Mouse (Mus musculus): ENCODE measurements around the gene Rhox7b. TPM values are rescaled to one million over a fixed set of nuclear protein-coding genes. Genes with fewer than 3 reads are reported as not detected.
"Not testable (repeated sequence)": the region's sequence is repeated elsewhere in the genome, so short reads cannot be mapped to it uniquely, and the experiment has no call there.

Rhox7b gene
- polyA plus RNA-seq (2012; rRNA removed) (not detected in 2 replicates), polyA plus RNA-seq (2014; fragmentation: Nextera tagmentation; extraction: Ambion mirVana) (not detected in 2 replicates)

GRCm38 (mm10) chrX:37897132-37897531, at the start of gene Rhox7b:
Gene Rhox7b (minus strand): TSS chrX:37897232.
- not testable (repeated sequence) for ATAC-seq (ENCODE audit: low FRiP score, low read depth); H3K27ac ChIP-seq (replicated peaks; ENCODE audit: low read depth, low read length); H3K9me3 ChIP-seq (ENCODE audit: control insufficient read depth, low read length); H3K27me3 ChIP-seq (ENCODE audit: control insufficient read depth, insufficient read depth, low read length); H3K36me3 ChIP-seq (ENCODE audit: control insufficient read depth, insufficient read depth, low read length); H3K4me3 ChIP-seq (replicated peaks; ENCODE audit: low read length); H3K9ac ChIP-seq (ENCODE audit: low read depth, low read length, severe bottlenecking); H3K4me2 ChIP-seq (replicated peaks; ENCODE audit: low read depth, low read length, severe bottlenecking); H3K4me1 ChIP-seq (ENCODE audit: control insufficient read depth, insufficient read depth, low read length); DNase-seq (ENCODE audit: low spot score)
- WGBS, result 82% methylated on average over 9 of the region's 9 CpGs

- H3K36me3 ChIP-seq (ENCODE audit: control insufficient read depth, insufficient read depth, low read length), result no peaks in the 10 kb centered on the region
- H3K27me3 ChIP-seq (ENCODE audit: control insufficient read depth, insufficient read depth, low read length), result no peaks in the 10 kb centered on the region
- no peak for TF ChIP-seq POLR2A (IDR thresholded peaks at IDR 0.05; ENCODE audit: borderline replicate concordance, extremely low read depth, insufficient read depth, insufficient read length)
- H3K4me2 ChIP-seq (replicated peaks; ENCODE audit: low read depth, low read length, severe bottlenecking), result no peak overlapping the region
- H3K4me1 ChIP-seq (ENCODE audit: control insufficient read depth, insufficient read depth, low read length), result no peaks in the 10 kb centered on the region
- H3K4me3 ChIP-seq (replicated peaks; ENCODE audit: low read length), result no peak overlapping the region
- WGBS, result 71% methylated on average over 4 of the region's 4 CpGs
- no peaks in the 10 kb centered on the region for H3K9me3 ChIP-seq (ENCODE audit: control insufficient read depth, low read length)
- no peak for ATAC-seq (ENCODE audit: low FRiP score, low read depth)
- DNase-seq (ENCODE audit: low spot score), result no peak
- H3K27ac ChIP-seq (replicated peaks; ENCODE audit: low read depth, low read length), result no peak overlapping the region
- no peak overlapping the region for H3K9ac ChIP-seq (ENCODE audit: low read depth, low read length, severe bottlenecking)
Observed at GRCm38 (mm10) chrX:37916311-37916710, 19.3 kb upstream of the Rhox7b start.

GRCm38 (mm10) chrX:37908581-37908980, 11.5 kb upstream of the Rhox7b start:
- no peak for ATAC-seq (ENCODE audit: low FRiP score, low read depth)
- Histone ChIP-seq H3K9ac (ENCODE audit: low read depth, low read length, severe bottlenecking) (no peak overlapping the region), H3K4me3 (replicated peaks; ENCODE audit: low read length) (no peak overlapping the region), H3K4me1 (ENCODE audit: control insufficient read depth, insufficient read depth, low read length) (no peaks in the 10 kb centered on the region), H3K27ac (replicated peaks; ENCODE audit: low read depth, low read length) (no peak overlapping the region), H3K27me3 (ENCODE audit: control insufficient read depth, insufficient read depth, low read length) (no peaks in the 10 kb centered on the region), H3K36me3 (ENCODE audit: control insufficient read depth, insufficient read depth, low read length) (no peaks in the 10 kb centered on the region), H3K9me3 (ENCODE audit: control insufficient read depth, low read length) (no peaks in the 10 kb centered on the region), H3K4me2 (replicated peaks; ENCODE audit: low read depth, low read length, severe bottlenecking) (no peak overlapping the region)
- no peak for TF ChIP-seq POLR2A (IDR thresholded peaks at IDR 0.05; ENCODE audit: borderline replicate concordance, extremely low read depth, insufficient read depth, insufficient read length)
- 53% methylated on average over 7 of the region's 7 CpGs for WGBS
- DNase-seq (ENCODE audit: low spot score), result no peak

- Histone ChIP-seq H3K36me3 (ENCODE audit: control insufficient read depth, insufficient read depth, low read length) (no peaks in the 10 kb centered on the region), H3K9me3 (ENCODE audit: control insufficient read depth, low read length) (no peaks in the 10 kb centered on the region), H3K27me3 (ENCODE audit: control insufficient read depth, insufficient read depth, low read length) (no peaks in the 10 kb centered on the region), H3K9ac (ENCODE audit: low read depth, low read length, severe bottlenecking) (no peak overlapping the region), H3K4me3 (replicated peaks; ENCODE audit: low read length) (no peak overlapping the region), H3K27ac (replicated peaks; ENCODE audit: low read depth, low read length) (no peak overlapping the region), H3K4me2 (replicated peaks; ENCODE audit: low read depth, low read length, severe bottlenecking) (no peak overlapping the region), H3K4me1 (ENCODE audit: control insufficient read depth, insufficient read depth, low read length) (no peaks in the 10 kb centered on the region)
- ATAC-seq (ENCODE audit: low FRiP score, low read depth) (no peak), DNase-seq (ENCODE audit: low spot score) (no peak)
- no peak for TF ChIP-seq POLR2A (IDR thresholded peaks at IDR 0.05; ENCODE audit: borderline replicate concordance, extremely low read depth, insufficient read depth, insufficient read length)
- 75% methylated on average over 5 of the region's 5 CpGs for WGBS
Observed at GRCm38 (mm10) chrX:37903727-37904126, 6.7 kb upstream of the Rhox7b start.

GRCm38 (mm10) chrX:37901670-37902069, 4.6 kb upstream of the Rhox7b start, which contains the start of gene Rhox9:
Gene Rhox9 (minus strand): TSS chrX:37901770.
- not testable (repeated sequence) for H3K36me3 ChIP-seq (ENCODE audit: control insufficient read depth, insufficient read depth, low read length); H3K27ac ChIP-seq (replicated peaks; ENCODE audit: low read depth, low read length); H3K4me2 ChIP-seq (replicated peaks; ENCODE audit: low read depth, low read length, severe bottlenecking); H3K4me3 ChIP-seq (replicated peaks; ENCODE audit: low read length); H3K27me3 ChIP-seq (ENCODE audit: control insufficient read depth, insufficient read depth, low read length); H3K9ac ChIP-seq (ENCODE audit: low read depth, low read length, severe bottlenecking); ATAC-seq (ENCODE audit: low FRiP score, low read depth); H3K4me1 ChIP-seq (ENCODE audit: control insufficient read depth, insufficient read depth, low read length); H3K9me3 ChIP-seq (ENCODE audit: control insufficient read depth, low read length); DNase-seq (ENCODE audit: low spot score)
- WGBS, result 93% methylated on average over 9 of the region's 18 CpGs

- TF ChIP-seq POLR2A (IDR thresholded peaks at IDR 0.05; ENCODE audit: borderline replicate concordance, extremely low read depth, insufficient read depth, insufficient read length), result no peak
- ATAC-seq (ENCODE audit: low FRiP score, low read depth) (no peak), DNase-seq (ENCODE audit: low spot score) (no peak)
- H3K4me2 ChIP-seq (replicated peaks; ENCODE audit: low read depth, low read length, severe bottlenecking), result no peak within 1 kb of the TSS
- H3K4me1 ChIP-seq (ENCODE audit: control insufficient read depth, insufficient read depth, low read length), result no peaks in the 10 kb centered on the region
- H3K36me3 ChIP-seq (ENCODE audit: control insufficient read depth, insufficient read depth, low read length), result no peaks in the 10 kb centered on the region
- no peak within 1 kb of the TSS for H3K9ac ChIP-seq (ENCODE audit: low read depth, low read length, severe bottlenecking)
- H3K27me3 ChIP-seq (ENCODE audit: control insufficient read depth, insufficient read depth, low read length), result no peaks in the 10 kb centered on the region
- H3K4me3 ChIP-seq (replicated peaks; ENCODE audit: low read length), result no peak within 1 kb of the TSS
- H3K9me3 ChIP-seq (ENCODE audit: control insufficient read depth, low read length), result no peaks in the 10 kb centered on the region
- H3K27ac ChIP-seq (replicated peaks; ENCODE audit: low read depth, low read length), result no peak within 1 kb of the TSS
- WGBS, result 72% methylated on average over 4 of the region's 4 CpGs
Observed at GRCm38 (mm10) chrX:37878844-37879243, 18.2 kb downstream of the Rhox7b start, which contains the start of gene Rhox8. Gene Rhox8 (minus strand): TSS chrX:37878944.
